Mouse (Mus musculus): ENCODE data around the gene Ptprj.

Ptprj gene

DNA sequence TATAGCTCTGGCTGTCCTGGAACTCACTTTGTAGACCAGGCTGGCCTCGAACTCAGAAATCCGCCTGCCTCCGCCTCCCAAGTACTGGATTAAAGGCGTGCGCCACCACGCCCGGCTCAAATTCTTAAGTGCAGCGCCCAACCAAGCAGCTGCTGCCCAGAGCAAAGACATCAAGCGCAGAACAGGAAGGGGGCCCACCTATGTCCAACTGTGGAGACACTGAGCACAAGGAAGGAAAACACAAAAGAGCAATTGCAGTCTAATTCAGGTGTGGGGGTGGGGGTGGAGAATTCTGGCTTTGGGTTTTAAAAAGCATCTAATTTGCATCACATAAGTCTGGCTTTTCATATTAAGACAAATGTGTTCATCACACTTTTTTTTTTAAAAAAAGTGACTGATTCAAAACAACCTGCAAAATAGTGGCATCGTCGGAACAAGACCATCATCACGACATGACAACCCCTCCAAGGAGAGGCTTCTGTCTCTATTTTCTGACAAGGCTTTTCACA is 20.7 kb downstream of the Ptprj start:
- no peak for DNase-seq (ENCODE audit: low read depth, low spot score)

DNA sequence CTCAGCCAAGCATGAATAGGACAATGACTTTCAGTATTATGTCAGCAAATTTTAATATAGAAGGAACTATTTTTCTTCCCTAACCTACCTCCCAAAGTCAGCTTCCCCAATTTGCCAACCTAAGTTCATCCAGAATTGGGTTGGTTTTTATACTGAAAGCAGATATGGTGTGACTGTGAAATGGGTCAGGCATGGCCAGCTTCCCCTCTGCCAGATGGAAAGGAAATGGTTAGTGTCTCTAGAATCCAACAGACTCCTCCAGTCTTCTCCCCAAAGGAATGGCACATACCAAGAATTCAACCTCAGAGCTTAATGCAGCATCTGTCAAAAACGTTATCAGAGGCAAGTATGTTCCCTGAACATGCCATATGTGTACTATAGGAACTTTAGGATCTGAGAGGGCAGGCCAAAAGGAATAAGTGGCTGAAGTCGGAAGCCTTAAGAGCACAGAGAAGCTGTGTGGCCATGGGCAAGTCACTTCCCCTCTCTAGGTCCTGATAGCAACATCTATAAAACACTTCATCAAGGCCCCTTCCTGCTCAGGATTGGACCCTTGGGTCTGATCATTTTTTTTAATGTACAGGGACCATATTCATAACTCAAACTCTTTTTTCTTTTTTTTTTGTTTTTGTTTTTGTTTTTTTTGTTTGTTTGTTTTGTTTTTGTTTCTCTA is 21.3 kb downstream of the Ptprj start:
- DNase-seq (ENCODE audit: low read depth, low spot score): no peak

DNA sequence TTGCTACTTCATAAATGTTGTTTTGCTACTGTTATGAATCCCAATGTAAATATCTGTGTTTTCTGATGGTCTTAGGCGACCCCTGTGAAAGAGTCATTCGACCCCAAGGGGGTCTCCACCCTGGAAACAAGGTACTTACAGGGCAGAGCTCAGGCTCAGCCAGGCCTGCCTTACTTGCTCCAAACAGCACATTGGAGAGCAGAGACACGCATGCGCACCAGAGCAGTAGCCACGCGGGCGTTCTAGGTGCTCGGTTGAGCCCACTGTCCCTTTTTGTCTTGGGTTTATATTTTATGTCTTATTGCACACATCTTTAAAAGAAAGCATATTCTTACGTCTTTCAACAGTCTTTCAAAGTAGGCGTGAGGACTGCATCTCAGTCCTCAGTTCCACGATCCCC is 22.1 kb downstream of the Ptprj start:
- DNase-seq (ENCODE audit: low read depth, low spot score): no peak

DNA sequence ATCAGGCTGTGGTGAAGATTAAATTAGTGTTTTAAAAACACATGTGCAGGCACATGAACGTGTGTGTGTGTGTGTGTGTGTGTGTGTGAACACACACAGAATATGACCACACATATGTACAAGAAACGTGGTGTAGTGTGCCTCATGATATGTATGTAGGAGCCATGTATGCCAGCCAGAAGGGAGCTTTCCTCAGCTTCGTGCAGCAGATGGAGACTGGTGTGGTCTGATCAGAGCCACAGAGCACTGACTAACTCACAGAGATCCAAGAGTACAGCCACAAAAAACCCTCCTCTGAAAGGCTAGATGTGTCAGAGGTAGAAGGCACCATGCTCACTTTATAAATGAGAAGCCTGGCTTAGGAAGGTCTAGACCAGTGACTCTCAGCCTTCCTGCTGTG is 22.5 kb downstream of the Ptprj start:
- DNase-seq (ENCODE audit: low read depth, low spot score): no peak

DNA sequence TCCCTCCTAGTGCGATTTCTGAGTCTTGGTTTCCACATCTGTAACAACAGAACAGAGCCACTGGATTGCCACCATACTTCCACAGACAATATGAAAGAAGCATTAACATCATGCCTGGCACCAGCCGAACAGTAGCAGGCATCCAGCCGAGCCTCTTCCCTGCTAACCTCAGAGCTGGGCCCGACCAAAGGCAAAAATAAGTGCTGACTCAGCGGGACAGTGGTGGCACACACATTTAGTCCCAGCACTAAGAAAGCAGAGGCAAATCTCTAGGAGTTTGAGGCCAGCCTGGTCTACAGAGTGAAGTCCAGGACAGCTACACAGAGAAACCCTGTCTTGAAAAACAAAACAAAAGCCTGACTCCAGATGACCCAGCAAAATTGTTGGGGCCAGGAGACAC is 24.7 kb downstream of the Ptprj start:
- DNase-seq (ENCODE audit: low read depth, low spot score): no peak

DNA sequence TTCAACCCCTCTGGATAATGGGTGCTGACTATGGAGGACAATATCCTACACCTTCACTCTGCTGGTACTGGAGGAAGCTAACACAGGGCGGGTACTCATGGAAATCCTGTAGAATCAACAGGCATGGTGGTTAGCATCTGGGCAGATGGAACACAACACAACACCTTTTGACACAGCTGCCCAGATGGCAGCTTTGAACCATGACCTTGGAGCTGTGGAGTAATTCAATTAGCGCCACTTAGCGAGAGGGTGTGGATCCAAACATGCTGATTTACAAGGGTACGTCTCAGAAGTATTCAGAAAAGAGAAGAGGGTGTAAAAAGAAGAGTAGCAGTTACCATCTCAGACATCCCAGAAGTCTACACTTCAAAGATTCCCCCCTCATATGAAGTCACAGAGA is 25.6 kb downstream of the Ptprj start:
- DNase-seq (ENCODE audit: low read depth, low spot score): no peak

DNA sequence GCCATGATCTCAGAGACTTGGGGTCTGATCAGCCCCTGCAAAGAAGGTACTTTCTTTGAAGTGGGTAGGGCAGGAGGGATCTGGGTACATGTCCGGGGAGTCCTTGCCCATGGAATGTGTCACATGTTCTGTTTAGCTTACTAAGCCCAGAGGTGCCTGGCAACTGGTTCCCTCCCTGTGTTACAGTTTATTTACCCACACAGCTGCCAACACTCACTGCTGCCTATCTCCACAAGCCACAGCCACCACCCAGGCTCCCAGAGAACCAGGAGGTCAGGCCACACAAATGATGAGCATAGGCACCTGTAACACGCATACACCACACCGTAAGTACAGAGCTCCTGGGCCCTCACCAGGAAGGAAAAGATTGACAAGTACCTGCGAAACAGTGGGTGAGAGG is 26.6 kb downstream of the Ptprj start:
- no peak for DNase-seq (ENCODE audit: low read depth, low spot score)

DNA sequence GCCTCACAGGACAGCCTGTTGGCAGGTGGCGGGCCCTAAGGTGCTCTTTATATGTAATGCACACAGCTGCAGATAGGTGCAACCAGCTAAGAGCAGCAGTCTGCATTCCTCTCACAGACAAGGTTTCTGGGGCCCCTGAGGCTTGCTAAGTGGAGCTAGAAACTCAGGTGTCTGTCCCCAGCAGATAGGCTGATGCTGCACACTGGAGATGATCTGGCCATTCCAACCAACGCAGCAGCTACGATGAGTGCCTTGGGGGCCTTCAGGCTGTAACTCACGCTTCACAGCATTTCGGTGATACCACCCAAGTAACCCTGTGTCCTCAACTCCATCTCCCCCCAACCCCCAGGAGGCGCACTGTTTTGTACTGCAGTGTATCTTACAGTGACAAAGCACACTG is 29.8 kb downstream of the Ptprj start:
- DNase-seq (ENCODE audit: low read depth, low spot score): no peak

DNA sequence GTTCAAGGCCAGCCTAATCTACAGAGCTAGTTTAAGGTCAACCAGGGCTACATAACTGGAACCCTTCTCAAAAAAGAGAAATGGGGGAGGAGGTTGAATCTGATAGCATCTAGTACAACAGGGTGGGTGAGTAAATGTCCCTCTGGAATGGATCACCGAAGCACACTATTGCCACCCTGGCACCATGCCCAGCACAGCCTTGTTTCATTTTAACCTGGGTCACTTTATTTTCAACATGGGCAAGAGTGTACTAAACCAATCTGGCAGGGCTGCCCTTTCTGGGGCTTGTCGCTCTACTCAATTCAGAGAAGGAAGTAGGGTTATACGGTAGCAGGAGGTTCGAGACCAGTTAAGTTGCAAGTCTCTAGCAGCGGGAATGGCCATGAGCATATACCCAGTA is 31.9 kb downstream of the Ptprj start:
- no peak for DNase-seq (ENCODE audit: low read depth, low spot score)

DNA sequence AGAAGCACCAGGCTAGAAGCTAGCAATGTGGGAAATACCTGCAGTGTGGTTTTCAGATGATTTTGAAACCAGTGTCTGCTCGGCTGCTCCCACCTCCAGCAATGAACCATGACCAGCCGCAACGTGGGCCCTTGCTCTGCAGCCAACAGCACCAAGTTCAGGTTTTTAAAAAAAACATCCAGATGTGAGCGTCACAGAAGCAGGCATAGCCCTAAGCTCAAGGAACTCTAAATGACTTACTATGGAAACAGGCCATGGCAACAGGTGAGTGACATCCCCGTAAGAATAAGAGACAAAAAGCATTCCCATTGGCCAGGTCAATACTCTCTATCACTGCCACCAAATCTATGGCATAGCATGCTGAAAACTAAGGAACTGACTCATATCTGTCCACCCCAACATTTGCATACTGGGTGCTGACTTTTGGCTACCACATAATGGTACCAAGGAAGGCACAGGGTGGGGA is 33.3 kb downstream of the Ptprj start:
- no peak for DNase-seq (ENCODE audit: low read depth, low spot score)

DNA sequence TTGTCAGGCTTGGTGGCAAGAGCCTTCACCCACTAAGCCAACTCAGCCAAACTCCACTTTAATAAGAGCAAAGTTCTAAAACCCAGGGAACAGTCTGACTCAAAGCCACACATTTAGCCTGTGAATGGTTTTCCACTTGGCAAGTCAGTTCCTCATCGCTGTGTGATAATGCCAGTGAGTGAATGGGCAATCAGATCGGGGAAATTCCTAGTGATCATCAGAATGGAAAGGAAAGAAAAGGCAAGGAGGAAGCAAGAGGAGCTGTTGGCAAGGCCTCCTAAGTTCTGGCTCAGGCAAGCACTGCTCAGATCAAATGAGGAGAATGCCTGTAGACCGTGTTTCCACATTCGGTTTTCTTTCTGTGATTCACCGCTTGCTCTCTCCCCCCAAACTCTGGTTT is 35.2 kb downstream of the Ptprj start:
- peak; percentile 47 for DNase-seq (ENCODE audit: low read depth, low spot score)

DNA sequence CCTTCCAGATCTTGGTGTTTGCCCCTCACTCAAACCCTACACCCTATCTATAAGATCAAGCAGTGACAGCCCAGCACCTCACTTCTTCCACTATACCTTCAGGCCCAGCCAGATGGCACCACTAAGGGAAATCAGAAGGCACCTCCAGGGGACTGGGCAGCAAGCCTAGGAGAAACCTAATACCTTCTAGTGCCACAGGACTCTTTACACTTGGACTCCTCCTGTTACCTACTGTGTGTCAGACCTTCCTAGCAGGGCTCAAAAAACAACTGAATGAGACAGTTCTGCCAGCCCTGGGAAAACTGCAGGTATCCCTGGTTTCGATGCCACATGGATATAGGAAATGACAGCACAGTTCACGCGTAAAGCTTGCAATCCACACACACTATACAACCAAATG is 36.5 kb downstream of the Ptprj start:
- no peak for DNase-seq (ENCODE audit: low read depth, low spot score)

DNA sequence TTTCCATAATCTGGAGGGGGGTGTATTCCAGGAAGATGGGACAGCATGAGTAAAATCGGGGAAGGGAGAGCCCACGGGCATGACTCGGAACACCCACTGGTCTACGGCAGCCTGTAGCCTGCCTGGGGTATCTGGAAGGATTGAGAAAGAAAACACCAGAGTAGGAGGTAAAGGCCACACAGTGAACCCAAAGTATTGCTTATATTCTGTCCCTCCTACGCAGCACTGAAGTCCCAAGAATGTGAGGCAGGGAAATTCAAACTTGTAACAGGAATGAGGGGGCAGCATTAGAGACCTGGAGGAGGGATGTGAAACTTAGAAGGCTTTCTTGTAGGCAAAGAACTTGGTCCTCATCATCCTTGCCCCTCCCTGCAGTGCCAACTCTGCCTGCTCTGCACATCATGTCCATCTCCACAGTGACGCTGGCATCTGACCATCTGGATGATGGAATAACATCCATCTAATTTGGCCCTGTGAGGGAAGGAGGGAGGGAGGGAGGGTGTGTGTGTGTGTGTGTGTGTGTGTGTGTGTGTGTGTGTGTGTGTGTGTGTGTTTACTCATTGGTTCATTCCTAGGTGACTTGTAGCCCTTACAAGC is 37.2 kb downstream of the Ptprj start:
- DNase-seq (ENCODE audit: low read depth, low spot score): no peak

DNA sequence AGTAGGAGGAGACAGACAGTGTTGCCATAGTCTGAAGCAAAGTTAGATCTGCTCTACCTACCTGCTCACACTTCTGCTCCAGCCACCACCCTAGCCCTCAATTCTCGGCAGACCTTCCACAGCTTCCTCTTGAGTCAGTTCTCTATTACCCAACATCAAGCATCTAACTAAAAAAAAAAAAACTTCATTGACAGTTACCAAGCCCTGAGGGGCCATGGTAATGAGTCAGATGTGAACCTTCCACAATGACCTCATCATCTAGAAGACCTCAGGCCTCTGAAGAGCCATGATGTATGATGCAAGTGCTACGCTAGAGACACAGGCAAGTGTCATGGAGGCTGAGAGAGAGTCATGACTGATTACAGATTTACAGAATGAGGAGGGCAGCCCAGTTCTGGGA is 37.8 kb downstream of the Ptprj start:
- peak; percentile 88 for DNase-seq (ENCODE audit: low read depth, low spot score)

DNA sequence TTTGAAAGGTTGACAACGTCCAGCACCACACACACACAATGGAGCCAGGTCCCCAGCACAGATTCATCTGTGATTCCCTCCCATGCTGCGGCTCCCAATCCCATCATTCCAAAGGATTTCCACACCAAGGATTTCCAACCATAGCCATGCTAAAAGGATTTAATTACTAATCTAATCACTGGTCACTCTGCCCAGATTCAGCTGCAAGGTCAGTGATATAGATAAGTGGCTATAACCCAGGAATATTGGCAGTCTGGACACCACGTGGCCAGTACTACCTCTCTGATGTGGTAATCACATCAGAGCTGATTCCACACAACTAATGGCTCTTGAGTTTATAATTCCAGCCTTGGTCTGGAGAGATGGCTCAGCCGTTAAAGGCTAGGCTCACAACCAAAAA is 41.2 kb downstream of the Ptprj start:
- no peak for DNase-seq (ENCODE audit: low read depth, low spot score)

DNA sequence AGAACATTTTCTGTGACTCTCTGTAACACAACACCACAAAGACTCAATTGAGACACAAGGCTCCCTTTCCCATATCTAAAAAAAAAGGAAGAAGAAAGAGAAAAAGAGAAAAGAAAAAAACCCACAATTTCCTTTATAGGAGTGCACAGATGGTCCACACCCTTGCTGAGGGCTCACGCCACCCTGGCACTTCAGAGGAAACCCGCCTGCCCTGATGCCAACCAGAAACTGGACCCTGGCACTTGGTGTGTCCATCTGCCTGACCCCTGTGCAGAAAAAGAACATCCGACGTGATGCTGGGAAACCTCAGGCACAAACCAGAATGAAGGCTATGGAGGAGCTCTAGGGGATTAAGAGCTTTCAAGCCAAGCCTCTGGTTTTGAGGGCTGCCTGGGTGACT is 43.2 kb downstream of the Ptprj start:
- DNase-seq (ENCODE audit: low read depth, low spot score): no peak

DNA sequence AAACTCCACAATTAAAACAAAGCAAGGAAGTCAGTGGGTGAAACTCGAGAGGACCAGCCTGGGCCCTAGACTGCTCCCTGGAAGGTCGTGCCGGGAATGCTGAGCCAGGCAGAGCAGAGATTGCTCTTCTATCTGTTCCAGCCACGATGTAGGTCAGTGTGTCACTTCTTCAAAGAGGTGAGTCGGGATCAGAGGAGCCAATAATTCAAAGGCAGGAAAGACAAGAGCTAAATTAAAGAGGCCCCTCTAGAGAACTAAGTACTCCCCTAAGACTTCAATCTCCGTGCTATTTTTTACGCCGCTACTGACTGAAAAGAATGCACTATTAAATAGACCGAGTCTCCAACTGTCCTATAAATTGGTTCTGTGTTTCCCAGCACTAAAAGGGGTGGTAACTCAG is 43.9 kb downstream of the Ptprj start:
- DNase-seq (ENCODE audit: low read depth, low spot score): no peak

DNA sequence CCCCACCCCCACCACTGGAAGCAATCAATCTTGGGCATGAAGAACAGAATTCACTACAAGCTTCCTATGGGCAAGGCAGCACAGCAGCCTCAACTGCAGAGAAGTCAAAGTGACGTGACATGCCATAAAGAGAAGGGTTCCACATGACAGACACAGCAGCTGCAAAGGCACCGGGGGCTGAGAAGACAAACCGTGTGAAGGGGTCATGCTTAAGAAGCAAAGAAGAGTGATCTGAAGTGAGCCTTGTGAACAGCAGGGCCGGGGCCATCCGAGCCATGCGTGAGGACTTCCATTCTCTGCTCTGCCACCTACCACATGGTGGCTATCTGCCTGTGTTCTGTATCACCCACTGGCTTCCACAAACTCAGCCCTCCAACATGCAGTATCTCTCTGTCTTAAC is 45.7 kb downstream of the Ptprj start:
- DNase-seq (ENCODE audit: low read depth, low spot score): no peak

DNA sequence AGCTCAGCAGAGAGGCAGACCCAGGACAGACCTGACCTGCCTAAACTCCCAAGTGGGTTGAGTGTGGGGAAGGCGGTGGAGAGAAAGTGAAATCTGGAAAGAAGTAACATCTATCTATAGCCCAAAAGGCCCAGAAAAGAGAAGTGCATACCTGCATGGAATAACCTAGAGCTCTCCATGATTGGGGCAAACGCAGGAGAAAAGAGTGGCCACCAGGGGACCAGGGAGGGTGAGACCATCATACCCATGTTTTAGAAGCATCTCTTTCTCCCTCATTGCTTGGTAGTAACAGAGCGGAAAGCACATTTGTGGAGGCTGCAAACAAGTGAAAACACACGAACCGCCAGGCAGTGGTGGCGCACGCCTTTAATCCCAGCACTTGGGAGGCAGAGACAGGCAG is 46.5 kb downstream of the Ptprj start:
- DNase-seq (ENCODE audit: low read depth, low spot score): no peak

DNA sequence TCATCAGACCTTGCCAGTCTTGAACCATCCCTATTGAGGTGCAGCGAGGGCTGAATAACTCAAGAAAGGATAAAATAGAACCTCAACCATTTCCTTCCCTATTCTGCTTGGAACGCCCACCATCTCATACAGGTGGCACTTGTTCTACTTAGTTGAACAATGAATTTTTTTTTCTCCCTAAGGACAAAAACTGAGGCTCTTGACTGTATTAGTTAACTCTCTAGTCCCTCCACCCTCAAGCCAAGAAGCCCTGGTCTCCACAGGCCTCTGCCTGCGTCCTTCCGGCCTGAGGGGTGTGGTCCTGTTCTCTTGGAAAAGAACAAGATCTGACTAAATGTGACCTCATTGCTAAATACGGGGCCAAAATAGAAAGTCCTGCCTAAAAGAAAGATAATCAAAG is 48.4 kb downstream of the Ptprj start:
- DNase-seq (ENCODE audit: low read depth, low spot score): no peak

DNA sequence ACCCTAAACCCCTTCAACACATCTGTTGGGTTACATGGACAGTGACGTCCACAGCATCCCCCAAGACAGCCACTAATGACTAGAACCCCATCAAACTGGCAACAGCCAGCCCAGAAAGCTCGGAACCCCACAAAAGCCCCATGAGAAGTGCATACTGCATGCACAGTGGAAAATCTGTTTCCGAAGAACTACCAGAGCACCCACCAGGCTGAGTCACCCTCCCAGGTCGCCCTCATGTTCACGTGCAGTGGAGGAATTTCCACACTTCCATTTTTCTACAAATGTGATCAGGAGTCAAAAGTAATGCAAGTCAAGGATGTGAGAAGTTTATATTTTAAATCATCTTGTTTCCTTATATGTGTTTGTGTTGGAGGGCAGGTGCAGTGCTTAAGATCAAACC is 52.3 kb downstream of the Ptprj start:
- no peak for DNase-seq (ENCODE audit: low read depth, low spot score)

DNA sequence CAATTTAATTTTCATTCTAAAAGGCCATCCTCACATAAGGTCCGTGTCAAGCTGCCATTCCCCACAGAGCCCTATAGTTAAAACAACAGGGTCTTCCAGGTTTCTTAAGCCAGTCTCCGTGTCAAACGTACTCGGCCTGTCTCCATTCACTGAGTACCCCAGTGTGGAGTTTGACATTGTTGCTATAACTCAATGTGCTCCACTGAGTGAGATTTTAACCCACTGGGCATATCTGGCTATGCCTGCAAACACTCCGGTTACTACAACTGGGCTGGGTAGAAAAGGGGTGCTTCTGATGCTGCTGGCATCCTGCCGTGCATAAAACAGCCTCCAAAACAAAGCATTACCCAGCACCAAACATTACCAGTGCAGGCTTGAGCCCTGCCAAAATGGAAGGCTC is 53.5 kb downstream of the Ptprj start:
- no peak for DNase-seq (ENCODE audit: low read depth, low spot score)

DNA sequence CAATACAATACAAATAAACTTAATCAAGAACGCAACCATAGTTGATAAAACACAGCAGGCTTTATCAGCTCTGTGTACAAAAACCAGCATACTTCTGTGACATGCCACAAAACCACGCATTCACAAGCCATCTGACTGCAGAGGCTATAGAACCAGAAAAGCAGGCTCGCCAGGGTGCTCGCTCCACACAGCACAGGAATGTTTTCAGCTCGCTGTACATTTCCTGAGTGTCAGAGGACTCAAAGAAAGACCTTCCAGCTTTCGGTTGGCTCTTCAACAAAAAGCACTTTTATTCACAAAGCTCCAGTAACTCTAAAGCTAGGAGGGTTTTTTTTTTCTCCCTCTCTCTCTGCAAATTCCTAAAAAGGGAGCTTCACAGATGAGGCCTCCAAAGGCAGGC is 53.9 kb downstream of the Ptprj start:
- DNase-seq (ENCODE audit: low read depth, low spot score): no peak

DNA sequence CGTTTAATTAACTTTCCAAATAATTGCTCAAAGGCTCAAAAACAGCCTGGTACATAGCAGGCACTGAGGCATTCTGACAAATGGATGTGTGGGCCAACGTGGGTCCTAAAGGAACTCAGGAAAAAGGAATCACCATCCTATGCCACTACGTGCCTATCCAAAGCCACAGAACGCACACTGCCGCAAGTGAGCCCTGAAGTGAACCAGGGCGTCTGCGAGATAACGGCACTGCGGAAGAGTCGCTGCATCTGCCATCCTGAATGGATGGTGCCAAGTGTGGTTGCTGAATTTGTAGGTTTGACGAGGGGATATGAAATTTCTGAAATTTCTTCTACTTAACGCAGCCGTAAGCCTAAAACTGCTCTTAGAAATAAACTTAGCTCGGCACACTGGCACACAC is 54.6 kb downstream of the Ptprj start:
- no peak for DNase-seq (ENCODE audit: low read depth, low spot score)
